Mouse (Mus musculus) hindbrain, postnatal 0 days (tissue): ENCODE measurements at regions not wholly inside any gene's neighbourhood (a gene's known extent, or its start where the extent isn't known, plus 50 kb on each side); places are given as distances from the start of the nearest gene placed in this dataset.

Source experiments
- ATAC-seq: fragments of 200-750 bp; cut with Nextera tagmentation; 2 replicates; pipeline ENCODE4 v1.8.0; 2017; ENCODE audit warnings: mild to moderate bottlenecking, moderate TSS enrichment, moderate library complexity
- DNase-seq: peaks from one replicate; pipeline ENCODE4 v3.0.0-alpha.2; 2015; ENCODE audit warnings: low spot score
- H3K27ac ChIP-seq: fragments of 300-500 bp; sonication (generic); 2 replicates; pipeline ENCODE4 v1.5.1; 2014; ENCODE audit warnings: mild to moderate bottlenecking
- H3K27me3 ChIP-seq: fragments of 300-500 bp; sonication (generic); 2 replicates; pipeline ENCODE4 v1.6.1; 2014; ENCODE audit warnings: low read length, mixed read lengths; ENCODE audit not compliant: insufficient read depth
- H3K36me3 ChIP-seq: fragments of 300-500 bp; sonication (generic); 2 replicates; pipeline ENCODE4 v1.6.1; 2014; ENCODE audit warnings: low read length, mixed read lengths; ENCODE audit not compliant: insufficient read depth
- H3K4me1 ChIP-seq: fragments of 300-500 bp; sonication (generic); 2 replicates; pipeline ENCODE4 v1.6.1; 2014; ENCODE audit warnings: antibody characterized with exemption, low read length, mixed read lengths; ENCODE audit not compliant: insufficient read depth
- H3K4me2 ChIP-seq: fragments of 300-500 bp; sonication (generic); 2 replicates; pipeline ENCODE4 v1.6.1; 2014; ENCODE audit warnings: low read depth, mild to moderate bottlenecking, low read length, moderate library complexity, mixed read lengths
- H3K4me3 ChIP-seq: fragments of 300-500 bp; sonication (generic); 2 replicates; pipeline ENCODE4 v1.5.1; 2014; ENCODE audit warnings: low read length
- H3K9ac ChIP-seq: fragments of 300-500 bp; sonication (generic); replicated peaks from 2 replicates; pipeline ENCODE4 v1.6.1; 2014; ENCODE audit warnings: mild to moderate bottlenecking, low read length, moderate library complexity, mixed read lengths
- H3K9me3 ChIP-seq: fragments of 300-500 bp; sonication (generic); 2 replicates; pipeline ENCODE4 v1.6.1; 2016; ENCODE audit warnings: low read length, mixed read lengths
- CTCF ChIP-seq: IDR thresholded peaks from 2 replicates; pipeline ENCODE4 v1.5.1; 2016; ENCODE audit warnings: antibody characterized with exemption, control low read depth, low read depth
- WGBS: fragments of 180-500 bp; shearing (Covaris S2); extraction: QIAGEN DNeasy Blood & Tissue Kit; methylation state at CpG from one replicate; pipeline ENCODE4 v1.1.7; 2014; 5-methylcytosine and 5-hydroxymethylcytosine counted together

GRCm38 (mm10) chr5:4499036-4499435 lies 258.8 kb downstream of the Fzd1 start:
- DNase-seq (peak; percentile 13), ATAC-seq (no peak)
- peaks cover 5% of the 10 kb centered on the region for H3K4me1 ChIP-seq
- H3K4me2 ChIP-seq: no peak overlapping the region
- no peak overlapping the region for H3K9ac ChIP-seq
- H3K36me3 ChIP-seq: no peaks in the 10 kb centered on the region
- H3K27ac ChIP-seq: no peak overlapping the region
- H3K9me3 ChIP-seq: no peaks in the 10 kb centered on the region
- no peak for TF ChIP-seq CTCF
- no peaks in the 10 kb centered on the region for H3K27me3 ChIP-seq
- H3K4me3 ChIP-seq: no peak overlapping the region
- 24% methylated on average over 4 of the region's 4 CpGs for WGBS

- H3K36me3 ChIP-seq: no peaks in the 10 kb centered on the region
- no peak overlapping the region for H3K27ac ChIP-seq
- DNase-seq (no peak), ATAC-seq (no peak)
- H3K4me3 ChIP-seq: no peak overlapping the region
- H3K27me3 ChIP-seq: no peaks in the 10 kb centered on the region
- no peak for TF ChIP-seq CTCF
- no peak overlapping the region for H3K9ac ChIP-seq
- 56% methylated on average over 3 of the region's 3 CpGs for WGBS
- peaks cover 5% of the 10 kb centered on the region for H3K4me1 ChIP-seq
- no peaks in the 10 kb centered on the region for H3K9me3 ChIP-seq
- H3K4me2 ChIP-seq: no peak overlapping the region
Observed at GRCm38 (mm10) chr5:4498425-4498824, 259.4 kb downstream of the Fzd1 start.

- Histone ChIP-seq H3K27ac (peak overlapping the region; percentile 41), H3K27me3 (no peaks in the 10 kb centered on the region), H3K4me1 (peaks cover 5% of the 10 kb centered on the region), H3K9ac (no peak overlapping the region), H3K4me3 (no peak overlapping the region), H3K9me3 (no peaks in the 10 kb centered on the region), H3K4me2 (peak overlapping the region; percentile 38), H3K36me3 (no peaks in the 10 kb centered on the region)
- WGBS: 22% methylated on average over 3 of the region's 3 CpGs
- no peak for DNase-seq
- TF ChIP-seq CTCF: no peak
- ATAC-seq: no peak
Observed at GRCm38 (mm10) chr5:4496907-4497200, 261.0 kb downstream of the Fzd1 start.

GRCm38 (mm10) chr5:4496132-4496906 lies 261.5 kb downstream of the Fzd1 start:
- DNase-seq (peak; percentile 87), ATAC-seq (peak; percentile 96)
- 0 out of 2 replicates have a peak, but pooled peaks have one; percentile 9 for TF ChIP-seq CTCF
- Histone ChIP-seq H3K4me2 (peak overlapping the region; percentile 38), H3K4me3 (no peak overlapping the region), H3K4me1 (peaks cover 5% of the 10 kb centered on the region), H3K9ac (no peak overlapping the region), H3K27ac (peak overlapping the region; percentile 41), H3K27me3 (no peaks in the 10 kb centered on the region), H3K36me3 (no peaks in the 10 kb centered on the region), H3K9me3 (no peaks in the 10 kb centered on the region)
- 14% methylated on average over 20 of the region's 20 CpGs for WGBS

GRCm38 (mm10) chr5:4495482-4495881 lies 262.4 kb downstream of the Fzd1 start:
- 32% methylated on average over 6 of the region's 6 CpGs for WGBS
- Histone ChIP-seq H3K36me3 (no peaks in the 10 kb centered on the region), H3K27me3 (no peaks in the 10 kb centered on the region), H3K9ac (no peak overlapping the region), H3K9me3 (no peaks in the 10 kb centered on the region), H3K4me2 (no peak overlapping the region), H3K27ac (peak overlapping the region; percentile 32; the same call in 1 of the 2 replicates), H3K4me1 (peaks cover 5% of the 10 kb centered on the region), H3K4me3 (no peak overlapping the region)
- ATAC-seq: no peak
- TF ChIP-seq CTCF: no peak
- DNase-seq: peak; percentile 15

- TF ChIP-seq CTCF: no peak
- ATAC-seq (peak; percentile 84), DNase-seq (no peak)
- WGBS: 62% methylated on average over 4 of the region's 4 CpGs
- Histone ChIP-seq H3K4me3 (no peak overlapping the region), H3K27ac (peak overlapping the region; percentile 73; the same call in 1 of the 2 replicates), H3K27me3 (no peaks in the 10 kb centered on the region), H3K4me1 (peaks cover 9% of the 10 kb centered on the region), H3K4me2 (no peak overlapping the region), H3K9me3 (no peaks in the 10 kb centered on the region), H3K36me3 (no peaks in the 10 kb centered on the region), H3K9ac (no peak overlapping the region)
Observed at GRCm38 (mm10) chr5:4486391-4487132, 271.3 kb downstream of the Fzd1 start.
